Mouse (Mus musculus): ENCODE measurements around the gene Hist1h2ab.

The Hist1h2ab gene

GRCm38 (mm10) chr13:23772561-23773313 is 21.8 kb downstream of the Hist1h2ab start:
- peak; percentile 16 to 44 for DNase-seq (ENCODE audit: low spot score in 2 of 2)

- DNase-seq (ENCODE audit: low spot score in 2 of 2), result no peak
These were observed 27.4 kb downstream of the Hist1h2ab start for GRCm38 (mm10) chr13:23778339-23778738.

GRCm38 (mm10) chr13:23779025-23779424 is 28.1 kb downstream of the Hist1h2ab start:
- no peak for DNase-seq (ENCODE audit: low spot score in 2 of 2)

- DNase-seq (ENCODE audit: low spot score in 2 of 2), result peak; percentile 30 to 40
These were observed 41.6 kb downstream of the Hist1h2ab start for GRCm38 (mm10) chr13:23792520-23792919.

GRCm38 (mm10) chr13:23799405-23799804 is 48.5 kb downstream of the Hist1h2ab start:
- peak; percentile 33 to 45 for DNase-seq (ENCODE audit: low spot score in 2 of 2)

Measured in spleen, postnatal 36 days (tissue).